Mouse (Mus musculus): ENCODE measurements at regions not wholly inside any gene's neighbourhood (a gene's known extent, or its start where the extent isn't known, plus 50 kb on each side); places are given as distances from the start of the nearest gene placed in this dataset.

GRCm38 (mm10) chr6:52368734-52369412 lies 55.6 kb downstream of the Evx1 start:
- DNase-seq (ENCODE audit: low read depth, low spot score), result peak; percentile 56

DNA sequence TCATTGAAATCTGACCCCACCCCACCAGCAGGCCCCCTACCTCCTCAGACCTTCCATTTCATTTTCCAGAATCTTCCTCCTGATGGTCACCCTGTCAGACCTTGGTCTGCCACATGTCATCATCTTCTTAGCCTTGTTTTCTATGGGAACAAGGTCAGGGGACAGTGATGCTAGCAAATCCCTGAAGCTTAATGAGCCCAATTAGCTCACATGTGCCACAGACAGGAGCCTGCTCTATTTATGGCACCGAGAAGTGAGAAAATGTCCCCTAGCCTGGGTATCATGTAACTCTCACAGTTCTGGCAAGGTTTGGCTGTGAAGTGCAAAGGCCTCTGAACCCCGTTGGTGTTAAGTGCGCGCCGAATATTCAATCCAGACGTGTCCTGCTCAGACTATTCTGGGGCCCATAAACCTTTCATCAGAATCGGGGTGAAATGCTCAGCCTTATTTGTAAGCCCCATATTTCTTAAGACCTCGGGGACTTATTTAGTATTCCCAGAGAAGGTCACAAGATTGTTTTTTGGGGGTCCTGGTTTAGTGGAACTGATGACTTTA lies 57.6 kb downstream of the Evx1 start:
- no peak for DNase-seq (ENCODE audit: low read depth, low spot score)

GRCm38 (mm10) chr6:52379146-52379545 lies 65.8 kb downstream of the Evx1 start:
- DNase-seq (ENCODE audit: low read depth, low spot score), result no peak

DNA sequence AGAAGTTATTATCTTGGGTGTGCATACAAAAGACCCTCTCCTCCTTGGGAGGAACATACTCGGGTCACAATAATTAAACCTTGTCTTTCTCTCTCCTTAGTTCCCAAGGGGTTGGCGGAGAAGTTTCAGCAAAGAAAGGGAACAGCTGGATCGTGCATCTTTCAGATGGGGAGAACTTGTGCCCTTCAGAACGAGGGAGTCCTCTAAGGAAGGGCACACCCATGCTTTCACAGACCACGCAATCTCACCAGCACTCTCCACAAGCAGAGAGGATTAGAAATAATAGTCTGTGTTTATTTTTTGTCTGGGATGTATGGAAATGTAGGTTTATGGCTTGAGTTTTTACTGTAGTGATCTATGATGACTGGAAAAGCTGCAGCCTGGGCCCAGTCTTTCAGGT lies 66.3 kb downstream of the Evx1 start:
- DNase-seq (ENCODE audit: low read depth, low spot score), result no peak

- no peak for DNase-seq (ENCODE audit: low read depth, low spot score)
Measured at GRCm38 (mm10) chr6:52385044-52385443, 71.7 kb downstream of the Evx1 start.

DNA sequence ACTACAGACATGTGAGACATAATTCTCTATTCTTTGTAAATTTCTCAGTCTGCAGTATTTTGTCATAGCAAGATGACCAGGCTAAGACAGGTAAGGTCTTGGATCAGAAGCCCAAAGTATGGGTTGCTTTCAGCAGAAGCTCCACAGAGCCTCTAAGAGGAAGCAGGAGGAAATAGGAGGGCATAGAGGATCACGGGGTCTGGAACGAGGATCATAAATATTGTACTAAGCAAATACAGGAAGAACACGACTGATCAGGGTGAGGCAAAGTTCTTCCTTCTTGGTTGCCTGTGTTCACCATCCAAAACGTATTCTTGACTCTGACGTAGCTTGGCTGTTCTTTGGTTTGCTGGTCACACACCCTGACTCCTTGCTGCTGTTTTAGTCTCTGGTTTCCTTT lies 88.1 kb downstream of the Evx1 start:
- DNase-seq (ENCODE audit: low read depth, low spot score), result no peak

DNA sequence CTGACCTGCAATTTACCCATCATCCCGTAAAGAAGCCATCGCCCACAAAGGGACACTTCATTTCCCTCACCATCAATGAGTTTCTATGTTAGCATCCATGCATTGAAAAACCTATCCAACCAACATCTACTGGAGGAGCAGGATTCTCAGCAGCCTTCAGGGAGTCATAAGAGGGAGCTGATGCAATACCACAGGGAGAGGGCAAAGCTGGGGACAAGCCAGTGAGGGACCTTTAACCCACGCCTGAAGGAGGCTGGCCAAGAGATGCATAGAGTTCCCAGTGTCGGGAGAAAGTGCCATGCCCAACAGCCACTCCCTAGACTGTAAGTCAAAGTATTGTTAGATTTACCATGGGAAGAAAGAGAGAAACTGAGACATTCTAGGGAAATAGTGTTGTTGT lies 96.7 kb downstream of the Evx1 start:
- no peak for DNase-seq (ENCODE audit: low read depth, low spot score)

- DNase-seq (ENCODE audit: low read depth, low spot score), result peak; percentile 21
Measured at GRCm38 (mm10) chr6:52410711-52411110, 97.4 kb downstream of the Evx1 start.

DNA sequence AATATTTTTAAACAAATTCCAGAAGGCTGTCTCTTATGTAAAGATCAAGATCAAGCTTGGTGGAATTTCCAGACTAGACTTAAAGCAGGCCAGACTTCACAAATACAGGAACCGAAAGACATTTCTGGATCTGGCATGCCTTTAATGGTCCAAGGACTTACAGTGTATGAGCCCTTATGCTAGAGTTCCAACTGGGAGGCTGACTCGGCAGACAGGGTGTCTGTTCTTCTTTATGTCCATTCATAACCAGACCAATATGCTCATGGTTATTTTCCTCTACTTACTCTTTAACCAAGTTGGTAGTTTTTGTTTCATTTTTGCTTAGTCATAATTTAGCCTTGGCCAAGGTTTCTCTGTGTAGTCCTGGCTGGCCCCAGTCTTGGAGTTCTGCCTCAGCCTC lies 98.0 kb downstream of the Evx1 start:
- no peak for DNase-seq (ENCODE audit: low read depth, low spot score)

DNA sequence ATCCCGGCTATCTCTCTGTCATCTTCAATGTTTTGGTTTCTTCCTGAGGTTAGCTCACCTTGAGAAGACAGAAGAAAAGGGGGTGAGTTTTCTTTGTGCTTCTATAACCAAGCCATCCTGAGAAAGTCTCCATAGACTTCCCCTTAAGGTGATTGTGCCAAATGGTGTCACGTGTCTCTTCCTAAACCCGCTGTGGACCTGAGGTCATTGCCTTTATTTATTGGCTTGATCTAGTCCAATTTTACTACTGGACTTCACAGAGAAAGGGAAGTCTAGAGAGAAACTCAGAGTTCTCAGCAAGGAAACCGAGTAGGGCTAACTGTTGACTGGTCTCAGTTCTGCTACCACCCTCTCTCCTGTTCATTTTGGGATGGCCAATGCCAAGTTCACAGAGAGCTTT lies 100.3 kb downstream of the Evx1 start:
- no peak for DNase-seq (ENCODE audit: low read depth, low spot score)

DNA sequence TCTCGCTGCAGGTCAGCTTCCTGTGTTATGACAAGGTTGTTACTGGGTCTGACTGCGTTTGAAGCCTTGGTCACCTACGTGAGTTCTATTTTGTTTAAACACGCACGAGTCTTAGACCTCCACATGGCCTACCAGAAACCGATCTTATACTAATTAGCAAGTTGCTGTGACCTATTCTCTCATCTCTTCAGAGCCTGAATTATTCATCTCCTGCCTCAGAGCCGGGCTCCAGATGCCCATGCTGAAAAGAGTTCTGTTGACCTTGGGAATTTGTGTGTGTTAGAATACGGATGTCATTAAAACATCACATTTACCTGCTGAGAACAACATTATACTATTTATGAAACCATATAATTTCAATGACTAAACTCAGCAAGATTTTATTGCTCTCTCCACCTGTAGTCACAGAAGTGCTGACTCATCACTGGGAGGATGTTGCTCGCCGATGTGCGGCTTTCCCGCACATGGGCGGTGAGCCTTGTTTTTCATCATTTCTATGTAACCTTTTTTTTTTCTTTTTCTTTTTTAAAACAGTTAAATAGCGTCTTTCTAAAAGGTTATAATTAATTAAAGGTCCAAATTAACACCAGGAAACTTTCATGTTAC lies 102.1 kb downstream of the Evx1 start:
- no peak for DNase-seq (ENCODE audit: low read depth, low spot score)

- no peak for DNase-seq (ENCODE audit: low read depth, low spot score)
Measured at GRCm38 (mm10) chr6:52416491-52416890, 103.2 kb downstream of the Evx1 start.

GRCm38 (mm10) chr6:52417439-52418124 lies 104.3 kb downstream of the Evx1 start:
- DNase-seq (ENCODE audit: low read depth, low spot score), result peak; percentile 44

- DNase-seq (ENCODE audit: low read depth, low spot score), result peak; percentile 55
Measured at GRCm38 (mm10) chr6:52418451-52419170, 105.3 kb downstream of the Evx1 start.

- no peak for DNase-seq (ENCODE audit: low read depth, low spot score)
Measured at GRCm38 (mm10) chr6:52420276-52420970, 107.1 kb downstream of the Evx1 start.

DNA sequence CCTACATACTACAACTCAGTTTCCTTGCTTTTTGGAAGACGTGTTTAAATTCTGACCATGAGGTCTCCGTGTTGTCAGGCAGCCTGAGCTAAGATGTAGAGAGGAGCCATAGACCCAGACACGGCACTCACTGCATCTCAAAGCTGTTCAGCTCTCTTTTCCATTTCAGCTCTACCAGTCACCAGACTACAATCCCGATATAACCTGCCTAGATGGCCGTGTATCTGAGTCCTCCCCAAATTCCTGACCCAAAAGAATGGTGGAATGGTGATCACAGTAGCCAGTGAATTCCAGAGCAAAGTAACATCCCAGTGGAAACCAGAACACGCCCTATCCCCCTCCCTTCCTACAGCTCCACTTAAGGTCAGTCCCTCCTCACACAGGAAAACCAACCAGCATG lies 108.5 kb downstream of the Evx1 start:
- no peak for DNase-seq (ENCODE audit: low read depth, low spot score)

DNA sequence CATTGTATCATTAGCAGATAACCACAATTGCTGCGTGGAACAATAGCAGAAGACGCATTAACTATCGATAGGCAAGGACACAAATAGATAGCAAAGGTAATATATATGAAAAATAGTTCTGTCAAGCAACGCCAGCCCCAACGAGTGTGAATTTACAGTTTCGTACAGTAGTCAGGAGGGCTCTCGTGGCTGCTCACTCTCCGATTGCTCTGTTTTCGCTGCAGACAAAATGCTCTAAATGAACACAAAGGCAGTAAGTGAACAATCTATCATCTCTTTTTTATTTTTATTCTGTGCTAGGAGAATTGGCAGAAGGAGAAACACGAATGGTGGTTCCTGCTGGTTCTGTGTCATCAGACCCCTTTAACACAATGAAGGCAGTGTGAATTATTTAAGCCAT lies 109.4 kb downstream of the Evx1 start:
- no peak for DNase-seq (ENCODE audit: low read depth, low spot score)

DNA sequence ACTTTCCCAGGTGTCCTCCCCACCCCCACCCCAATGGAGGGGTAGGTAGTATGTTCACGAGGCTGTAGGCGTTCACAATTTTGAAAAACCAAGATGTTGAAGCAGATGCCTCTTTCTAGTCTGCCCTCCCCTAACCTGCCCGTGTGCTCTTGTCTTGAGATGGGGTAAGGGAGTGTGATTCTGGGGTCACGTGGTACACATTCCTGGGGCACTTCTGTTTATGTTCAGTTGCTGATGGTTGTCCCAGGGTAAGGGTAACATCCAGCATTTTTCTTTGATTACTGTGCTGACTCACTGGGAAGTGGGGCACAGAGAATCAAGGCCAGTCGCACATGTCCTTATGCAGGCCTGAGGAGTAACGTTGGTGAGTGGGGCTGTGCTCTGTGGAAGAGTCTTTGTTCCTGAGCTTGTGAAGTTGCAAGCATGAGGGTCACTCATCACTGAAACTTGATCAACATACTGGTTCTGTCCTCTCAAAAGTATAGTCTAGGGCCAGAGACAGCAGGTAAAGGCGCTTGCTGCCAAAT lies 110.3 kb downstream of the Evx1 start:
- DNase-seq (ENCODE audit: low read depth, low spot score), result no peak

- no peak for DNase-seq (ENCODE audit: low read depth, low spot score)
Measured at GRCm38 (mm10) chr6:52424440-52424839, 111.1 kb downstream of the Evx1 start.

DNA sequence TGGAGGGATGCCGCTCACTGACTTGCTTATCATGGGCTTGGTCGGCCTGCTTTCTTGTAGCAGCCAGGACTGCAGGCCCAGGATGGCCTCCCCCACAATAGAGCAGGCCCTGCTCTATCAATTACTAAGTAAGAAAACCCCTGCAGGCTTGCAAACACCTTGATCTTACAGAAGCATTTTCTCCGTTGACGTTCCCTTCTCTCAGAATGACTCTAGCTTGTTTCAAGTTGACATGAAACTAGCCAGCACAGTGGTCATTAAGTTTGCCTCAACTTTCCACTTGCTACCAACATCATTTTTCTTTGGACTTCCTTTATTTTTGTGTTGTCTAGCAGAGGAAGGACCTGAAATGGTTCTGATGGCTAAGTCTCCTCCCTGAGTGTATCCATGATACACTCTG lies 111.8 kb downstream of the Evx1 start:
- no peak for DNase-seq (ENCODE audit: low read depth, low spot score)

DNA sequence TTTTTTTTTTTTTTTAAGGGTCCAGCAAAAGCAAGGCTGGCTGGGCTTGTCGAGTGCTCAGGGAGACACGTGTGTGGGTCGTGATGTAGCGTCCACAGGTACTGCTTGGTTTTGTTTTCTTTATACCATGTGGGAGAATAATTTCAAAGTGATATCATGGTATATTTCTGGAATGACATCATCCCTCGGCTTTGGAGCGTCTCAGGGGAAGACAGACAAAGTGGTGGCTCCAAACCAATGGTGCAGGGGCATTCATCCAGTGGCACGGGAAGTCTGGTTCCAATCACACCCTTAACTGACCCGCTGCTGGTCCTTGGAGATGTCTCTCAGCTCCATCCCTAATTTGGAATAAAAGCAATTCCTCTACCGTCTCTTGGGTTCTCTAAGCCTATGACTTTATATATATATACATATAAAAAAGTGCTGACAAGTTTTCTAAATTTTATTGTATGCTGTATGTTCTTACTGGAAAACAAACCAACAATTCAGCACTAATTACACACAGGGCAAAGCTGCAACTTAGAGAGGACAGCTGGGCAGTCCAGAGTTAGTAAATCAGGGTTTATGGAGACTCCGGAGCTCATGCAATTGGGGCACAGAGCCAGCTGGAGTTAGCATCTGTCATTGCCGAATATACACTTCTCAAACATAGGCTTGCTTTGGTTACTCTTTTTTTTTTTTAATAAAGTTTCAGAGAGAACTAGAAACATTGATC lies 115.3 kb downstream of the Evx1 start:
- no peak for DNase-seq (ENCODE audit: low read depth, low spot score)

Data from mesoderm, embryonic 11.5 days (tissue).